Mouse (Mus musculus): ENCODE data around the gene Nptx1. TPM values are rescaled to one million over a fixed set of nuclear protein-coding genes. Genes with fewer than 3 reads are reported as not detected.

Nptx1 gene
- polyA plus RNA-seq, 1 experiment, result 0.49 TPM

DNA sequence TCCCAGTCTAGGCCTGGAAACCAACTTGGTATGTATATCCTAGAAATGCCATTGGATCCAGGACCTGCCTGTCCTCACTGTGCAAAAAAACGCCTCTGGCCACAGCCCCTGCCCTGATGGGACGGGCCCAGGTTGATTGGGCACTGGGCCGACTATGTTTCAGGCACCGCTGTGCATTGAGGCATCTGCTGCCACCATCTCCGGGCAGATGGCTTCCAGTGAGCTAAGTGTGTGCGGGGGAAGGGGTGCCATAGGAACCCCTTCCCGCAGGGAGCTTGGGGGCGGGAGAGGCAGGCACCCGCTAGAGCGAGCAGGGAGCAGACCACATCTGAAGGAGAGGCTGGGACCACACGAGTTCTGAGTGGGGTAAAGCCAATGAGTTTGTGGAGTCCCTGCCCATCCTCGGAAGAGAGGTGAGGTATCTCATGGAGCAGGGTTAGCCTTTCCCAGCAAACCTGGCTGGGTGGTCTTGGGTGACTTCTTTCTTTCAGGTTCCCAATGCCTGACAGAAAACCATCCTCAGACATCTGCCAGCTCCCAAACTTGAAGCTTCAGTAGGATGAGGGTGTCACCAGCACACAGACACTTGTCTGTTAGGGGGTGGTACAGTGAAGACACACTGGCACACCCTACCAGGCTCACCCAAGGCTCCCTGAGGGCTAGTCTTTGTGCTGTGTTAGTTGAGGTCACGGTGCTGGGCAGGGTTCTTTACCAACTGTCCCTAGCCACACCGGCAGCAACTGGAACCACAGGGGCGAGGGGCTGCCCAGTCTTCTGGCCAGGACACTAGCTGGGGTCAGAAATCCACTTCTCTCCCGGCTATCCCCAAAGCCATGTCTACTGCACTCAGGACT is 31.5 kb downstream of the Nptx1 start:
- peaks cover 6% of the 10 kb centered on the region; the same call in 1 of the 2 replicates for H3K27me3 ChIP-seq (ENCODE audit: control insufficient read depth, insufficient read depth, low read length)
- 82% methylated on average over 16 of the region's 16 CpGs for WGBS
- H3K4me1 ChIP-seq (ENCODE audit: control insufficient read depth, insufficient read depth, insufficient read length, low read length), result peaks cover 6% of the 10 kb centered on the region; the same call in 1 of the 2 replicates
- no peak overlapping the region for H3K27ac ChIP-seq (ENCODE audit: insufficient read depth, low read depth, low read length)
- TF ChIP-seq CTCF (IDR thresholded peaks at IDR 0.05; ENCODE audit: extremely low read depth, insufficient read length, insufficient replicate concordance, low read depth, low read length) (no peak), POLR2A (IDR thresholded peaks at IDR 0.05; ENCODE audit: low read depth, low read length) (no peak)
- no peaks in the 10 kb centered on the region for H3K36me3 ChIP-seq (ENCODE audit: control insufficient read depth, insufficient read depth, low read length)
- no peak overlapping the region for H3K4me3 ChIP-seq (ENCODE audit: low read depth, low read length)

DNA sequence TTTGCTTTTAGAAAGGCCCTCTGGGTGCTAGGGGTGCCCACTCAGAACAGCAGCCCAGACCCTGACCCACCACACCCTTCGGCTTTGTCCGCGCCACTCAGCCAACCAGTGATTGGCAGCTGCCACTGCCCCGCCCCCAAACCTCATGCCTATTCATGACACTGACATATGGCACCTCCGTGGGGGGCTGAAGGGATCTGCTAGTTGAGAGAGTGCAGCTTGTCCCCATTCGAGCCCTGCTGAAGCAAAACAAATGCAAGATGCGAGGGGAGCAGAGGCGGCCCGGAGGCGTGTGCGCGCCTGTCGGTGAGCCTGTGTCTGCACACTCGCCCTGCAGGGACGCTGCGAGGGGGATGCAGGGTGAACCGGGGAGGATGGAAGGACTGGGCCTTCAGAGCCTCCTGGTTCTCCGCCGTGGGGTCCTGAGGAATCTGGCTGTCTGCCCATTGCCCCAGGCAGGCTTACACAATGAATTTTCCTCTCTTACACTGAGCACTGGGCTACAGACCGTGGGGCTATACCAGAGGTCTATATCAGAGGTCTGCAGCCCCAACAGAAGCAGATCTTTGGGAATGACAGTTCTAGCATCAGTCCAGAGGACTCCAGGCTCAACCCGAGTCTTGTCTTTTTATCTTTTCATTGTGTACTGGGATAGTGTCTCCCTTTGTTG is 32.5 kb downstream of the Nptx1 start:
- TF ChIP-seq POLR2A (IDR thresholded peaks at IDR 0.05; ENCODE audit: low read depth, low read length) (no peak), CTCF (IDR thresholded peaks at IDR 0.05; ENCODE audit: extremely low read depth, insufficient read length, insufficient replicate concordance, low read depth, low read length) (no peak)
- Histone ChIP-seq H3K27me3 (ENCODE audit: control insufficient read depth, insufficient read depth, low read length) (peaks cover 6% of the 10 kb centered on the region; the same call in 1 of the 2 replicates), H3K27ac (ENCODE audit: insufficient read depth, low read depth, low read length) (no peak overlapping the region), H3K4me1 (ENCODE audit: control insufficient read depth, insufficient read depth, insufficient read length, low read length) (no peaks in the 10 kb centered on the region), H3K4me3 (ENCODE audit: low read depth, low read length) (no peak overlapping the region), H3K36me3 (ENCODE audit: control insufficient read depth, insufficient read depth, low read length) (no peaks in the 10 kb centered on the region)
- WGBS, result 11% methylated on average over 21 of the region's 21 CpGs

- H3K27me3 ChIP-seq (ENCODE audit: control insufficient read depth, insufficient read depth, low read length), result peaks cover 6% of the 10 kb centered on the region; the same call in 1 of the 2 replicates
- WGBS, result 49% methylated on average over 16 of the region's 16 CpGs
- no peaks in the 10 kb centered on the region for H3K4me1 ChIP-seq (ENCODE audit: control insufficient read depth, insufficient read depth, insufficient read length, low read length)
- TF ChIP-seq POLR2A (IDR thresholded peaks at IDR 0.05; ENCODE audit: low read depth, low read length), result no peak
- no peak for TF ChIP-seq CTCF (IDR thresholded peaks at IDR 0.05; ENCODE audit: extremely low read depth, insufficient read length, insufficient replicate concordance, low read depth, low read length)
- H3K4me3 ChIP-seq (ENCODE audit: low read depth, low read length), result no peak overlapping the region
- H3K36me3 ChIP-seq (ENCODE audit: control insufficient read depth, insufficient read depth, low read length), result no peaks in the 10 kb centered on the region
- no peak overlapping the region for H3K27ac ChIP-seq (ENCODE audit: insufficient read depth, low read depth, low read length)
Observed at GRCm38 (mm10) chr11:119514108-119514860, 33.3 kb downstream of the Nptx1 start.

DNA sequence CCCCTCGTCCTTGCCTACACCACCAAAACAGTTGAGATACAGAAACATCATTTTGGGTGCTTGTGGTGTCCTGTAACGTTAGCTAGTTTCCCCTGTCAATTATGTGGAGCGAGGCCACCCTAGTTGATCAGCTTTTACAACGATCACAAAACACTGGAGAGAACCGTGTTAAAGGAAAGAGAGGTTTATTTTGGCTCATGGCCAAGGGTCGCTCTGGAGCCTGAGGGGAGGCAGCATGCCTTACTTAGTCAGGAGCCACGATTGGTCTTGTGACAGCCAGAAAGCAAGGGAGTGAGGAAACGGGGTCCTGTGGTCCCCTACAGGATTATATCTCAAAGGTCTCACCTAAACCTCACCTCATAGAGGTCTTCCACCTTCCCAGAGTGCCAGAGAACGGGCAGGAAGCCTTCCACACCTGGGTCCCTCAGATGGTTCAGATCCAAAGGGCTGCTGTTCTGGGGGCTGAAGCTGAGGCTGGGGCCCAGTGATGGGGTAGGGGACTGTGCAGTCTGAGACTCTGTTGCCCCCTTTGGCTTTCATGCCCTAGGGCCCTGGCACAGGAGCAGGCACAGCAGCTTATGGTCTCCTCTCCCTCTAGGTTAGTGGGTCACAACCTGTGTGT is 34.4 kb downstream of the Nptx1 start:
- WGBS, result 14% methylated on average over 9 of the region's 9 CpGs
- H3K4me1 ChIP-seq (ENCODE audit: control insufficient read depth, insufficient read depth, insufficient read length, low read length), result no peaks in the 10 kb centered on the region
- peaks cover 6% of the 10 kb centered on the region; the same call in 1 of the 2 replicates for H3K27me3 ChIP-seq (ENCODE audit: control insufficient read depth, insufficient read depth, low read length)
- no peak overlapping the region for H3K4me3 ChIP-seq (ENCODE audit: low read depth, low read length)
- H3K36me3 ChIP-seq (ENCODE audit: control insufficient read depth, insufficient read depth, low read length), result 0 out of 2 replicates have a peak, but pooled peaks cover under 1% of the 10 kb centered on the region
- TF ChIP-seq POLR2A (IDR thresholded peaks at IDR 0.05; ENCODE audit: low read depth, low read length) (no peak), CTCF (IDR thresholded peaks at IDR 0.05; ENCODE audit: extremely low read depth, insufficient read length, insufficient replicate concordance, low read depth, low read length) (no peak)
- no peak overlapping the region for H3K27ac ChIP-seq (ENCODE audit: insufficient read depth, low read depth, low read length)

DNA sequence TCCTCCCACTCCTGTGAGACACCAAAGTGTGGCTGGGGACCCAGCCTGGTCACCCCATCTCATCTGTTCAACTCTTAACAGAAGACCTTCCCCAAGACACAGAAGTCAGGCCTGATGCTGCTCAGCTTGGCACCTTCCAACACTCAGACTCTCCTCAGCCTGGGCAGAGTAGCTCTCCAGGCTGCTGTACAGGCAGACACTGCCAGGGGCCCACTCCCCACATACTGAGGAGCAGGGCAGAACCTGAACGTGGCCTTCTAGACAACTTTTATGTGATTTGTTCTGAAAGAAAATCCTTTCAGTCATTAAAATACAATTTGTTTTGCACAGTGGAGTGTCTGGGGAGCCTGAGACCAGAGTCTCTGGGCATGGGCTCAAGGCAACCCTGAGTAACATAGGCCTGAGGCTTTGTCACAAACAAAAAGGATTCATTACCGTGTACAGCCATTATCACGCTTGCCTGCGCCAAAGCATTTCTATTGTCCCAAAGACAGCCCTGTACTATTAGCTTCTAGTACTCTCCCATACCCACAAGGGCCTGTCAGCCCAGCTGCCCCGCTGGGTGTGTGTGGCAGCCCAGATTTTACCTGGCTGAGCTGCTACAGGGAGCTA is 38.3 kb downstream of the Nptx1 start:
- Histone ChIP-seq H3K4me3 (ENCODE audit: low read depth, low read length) (no peak overlapping the region), H3K27me3 (ENCODE audit: control insufficient read depth, insufficient read depth, low read length) (no peaks in the 10 kb centered on the region), H3K27ac (ENCODE audit: insufficient read depth, low read depth, low read length) (no peak overlapping the region), H3K4me1 (ENCODE audit: control insufficient read depth, insufficient read depth, insufficient read length, low read length) (no peaks in the 10 kb centered on the region), H3K36me3 (ENCODE audit: control insufficient read depth, insufficient read depth, low read length) (peaks cover 17% of the 10 kb centered on the region)
- TF ChIP-seq CTCF (IDR thresholded peaks at IDR 0.05; ENCODE audit: extremely low read depth, insufficient read length, insufficient replicate concordance, low read depth, low read length), result no peak
- TF ChIP-seq POLR2A (IDR thresholded peaks at IDR 0.05; ENCODE audit: low read depth, low read length), result no peak
- 70% methylated on average over 5 of the region's 5 CpGs for WGBS

GRCm38 (mm10) chr11:119507772-119508171 is 39.8 kb downstream of the Nptx1 start:
- H3K4me1 ChIP-seq (ENCODE audit: control insufficient read depth, insufficient read depth, insufficient read length, low read length), result no peaks in the 10 kb centered on the region
- H3K4me3 ChIP-seq (ENCODE audit: low read depth, low read length), result no peak overlapping the region
- TF ChIP-seq CTCF (IDR thresholded peaks at IDR 0.05; ENCODE audit: extremely low read depth, insufficient read length, insufficient replicate concordance, low read depth, low read length), result no peak
- no peak for TF ChIP-seq POLR2A (IDR thresholded peaks at IDR 0.05; ENCODE audit: low read depth, low read length)
- no peak overlapping the region for H3K27ac ChIP-seq (ENCODE audit: insufficient read depth, low read depth, low read length)
- H3K27me3 ChIP-seq (ENCODE audit: control insufficient read depth, insufficient read depth, low read length), result no peaks in the 10 kb centered on the region
- peaks cover 17% of the 10 kb centered on the region for H3K36me3 ChIP-seq (ENCODE audit: control insufficient read depth, insufficient read depth, low read length)
- 92% methylated on average over 8 of the region's 8 CpGs for WGBS
